In genomic region chr3:58413671-58414070, GRCm38 (mm10) we compare ENCODE assay signal across 8 mouse cellular contexts. TPM values are rescaled to one million over a fixed set of nuclear protein-coding genes. Genes with fewer than 3 reads are reported as not detected.
DNase-seq lines count a peak whose midpoint lies in the region; ATAC-seq and TF ChIP-seq lines count a peak whose summit lies in the region.

No protein-coding gene starts in this region.

- peak overlapping the region; percentile 100; the same call in 1 of the 2 replicates for H3K27ac ChIP-seq in kidney, embryonic 15.5 days
- H3K27ac ChIP-seq in MEL (ENCODE audit: control insufficient read depth, low read depth, low read length), result peak overlapping the region; percentile 90
- no peak overlapping the region for H3K27ac ChIP-seq in hindbrain, embryonic 11.5 days (ENCODE audit: low read depth, low read length)
- H3K27ac ChIP-seq in midbrain, embryonic 14.5 days (replicated peaks; ENCODE audit: low read depth, low read length), result no peak overlapping the region

- H3K79me2 ChIP-seq in MEL (ENCODE audit: control insufficient read depth, insufficient read depth, low read length, poor library complexity), result peaks cover 35% of the 10 kb centered on the region

- H3K9ac ChIP-seq in kidney, embryonic 15.5 days, result peak overlapping the region; percentile 98; the same call in 1 of the 2 replicates
- H3K9ac ChIP-seq in MEL (ENCODE audit: control insufficient read depth, low read depth, low read length, poor library complexity, severe bottlenecking), result peak overlapping the region; percentile 84
- no peak overlapping the region; the same call in 1 of the 2 replicates for H3K9ac ChIP-seq in hindbrain, embryonic 11.5 days (ENCODE audit: low read depth, low read length)
- H3K9ac ChIP-seq in midbrain, embryonic 14.5 days (replicated peaks; ENCODE audit: low read length), result peak overlapping the region; percentile 62

- no peaks in the 10 kb centered on the region for H3K27me3 ChIP-seq in kidney, embryonic 15.5 days
- H3K27me3 ChIP-seq in MEL (ENCODE audit: control insufficient read depth in 1 of 2, insufficient read depth in 2 of 2, low read length in 2 of 2), result no peaks in the 10 kb centered on the region
- no peaks in the 10 kb centered on the region for H3K27me3 ChIP-seq in hindbrain, embryonic 11.5 days (ENCODE audit: control insufficient read depth, insufficient read depth, low read length)
- H3K27me3 ChIP-seq in midbrain, embryonic 14.5 days (ENCODE audit: control insufficient read depth, insufficient read depth, low read length), result no peaks in the 10 kb centered on the region

- no peak for TF ChIP-seq EP300 in MEL (IDR thresholded peaks at IDR 0.05; ENCODE audit: low read depth in 1 of 2, low read length in 2 of 2)

- peak overlapping the region; percentile 95 for H3K4me3 ChIP-seq in kidney, embryonic 15.5 days (replicated peaks)
- H3K4me3 ChIP-seq in MEL (ENCODE audit: control insufficient read depth in 1 of 2, insufficient read depth in 1 of 2, low read depth in 2 of 2, low read length in 2 of 2), result peak overlapping the region; percentile 73 to 98
- H3K4me3 ChIP-seq in hindbrain, embryonic 11.5 days (ENCODE audit: low read depth, low read length), result peak overlapping the region; percentile 98
- H3K4me3 ChIP-seq in midbrain, embryonic 14.5 days (replicated peaks; ENCODE audit: low read depth, low read length), result peak overlapping the region; percentile 99

- H3K36me3 ChIP-seq in kidney, embryonic 15.5 days, result no peaks in the 10 kb centered on the region
- H3K36me3 ChIP-seq in MEL (ENCODE audit: control insufficient read depth in 1 of 2, insufficient read depth in 2 of 2, low read length in 2 of 2), result peaks cover 0 to 4% of the 10 kb centered on the region in 2 experiments; a peak in 2 of 4 replicates
- no peaks in the 10 kb centered on the region for H3K36me3 ChIP-seq in hindbrain, embryonic 11.5 days (ENCODE audit: control insufficient read depth, insufficient read depth, low read length)
- H3K36me3 ChIP-seq in midbrain, embryonic 14.5 days (ENCODE audit: control insufficient read depth, insufficient read depth, low read length), result no peaks in the 10 kb centered on the region

- no peaks in the 10 kb centered on the region for H3K9me3 ChIP-seq in kidney, embryonic 15.5 days (replicated peaks)
- no peaks in the 10 kb centered on the region for H3K9me3 ChIP-seq in MEL (replicated peaks; ENCODE audit: insufficient read depth, low read length)
- H3K9me3 ChIP-seq in hindbrain, embryonic 11.5 days (ENCODE audit: control insufficient read depth, low read length), result no peaks in the 10 kb centered on the region
- no peaks in the 10 kb centered on the region for H3K9me3 ChIP-seq in midbrain, embryonic 14.5 days (ENCODE audit: control insufficient read depth, low read length)

- no peak for TF ChIP-seq CTCF in MEL (IDR thresholded peaks at IDR 0.05 in 2 of 3, conservative IDR thresholded peaks at IDR 0.05 in 1 of 3; ENCODE audit: control insufficient read depth in 1 of 3, insufficient read depth in 1 of 3, low read depth in 2 of 3, low read length in 3 of 3, poor library complexity in 1 of 3, severe bottlenecking in 1 of 3)

- H3K4me1 ChIP-seq in kidney, embryonic 15.5 days, result 0 out of 2 replicates have a peak, but pooled peaks cover 2% of the 10 kb centered on the region
- H3K4me1 ChIP-seq in MEL (ENCODE audit: control insufficient read depth in 1 of 2, insufficient read depth in 2 of 2, low read length in 2 of 2), result no peaks in the 10 kb centered on the region
- no peaks in the 10 kb centered on the region for H3K4me1 ChIP-seq in hindbrain, embryonic 11.5 days (replicated peaks; ENCODE audit: control insufficient read depth, insufficient read depth, low read length)
- H3K4me1 ChIP-seq in midbrain, embryonic 14.5 days (ENCODE audit: control insufficient read depth, insufficient read depth, low read length), result peaks cover 13% of the 10 kb centered on the region

- H3K4me2 ChIP-seq in kidney, embryonic 15.5 days, result peak overlapping the region; percentile 71
- H3K4me2 ChIP-seq in hindbrain, embryonic 11.5 days (replicated peaks; ENCODE audit: low read depth, low read length), result peak overlapping the region; percentile 31
- peak overlapping the region; percentile 98 for H3K4me2 ChIP-seq in midbrain, embryonic 14.5 days (ENCODE audit: low read length)

- no peak for DNase-seq in kidney, adult 11 months
- DNase-seq in MEL (ENCODE audit: low read depth, low spot score), result peak; percentile 61
- peak; percentile 10 for DNase-seq in hindbrain, embryonic 11.5 days (ENCODE audit: low spot score)
- DNase-seq in midbrain, embryonic 14.5 days, result no peak
- no peak for DNase-seq in left cerebral cortex, adult 11 months (ENCODE audit: low spot score)
- no peak for DNase-seq in layer of hippocampus, postnatal 36 days

- ATAC-seq in kidney, embryonic 15.5 days (replicated peaks; ENCODE audit: low FRiP score), result no peak
- ATAC-seq in hindbrain, embryonic 11.5 days (ENCODE audit: low FRiP score), result no peak
- ATAC-seq in midbrain, embryonic 14.5 days (ENCODE audit: low FRiP score, low TSS enrichment), result no peak
- ATAC-seq in frontal cortex, adult (ENCODE audit: low TSS enrichment), result no peak

- 41% methylated on average over 5 of the region's 5 CpGs for WGBS in kidney, embryonic 15.5 days
- WGBS in hindbrain, embryonic 11.5 days, result 54% methylated on average over 5 of the region's 5 CpGs
- WGBS in midbrain, embryonic 14.5 days, result 47% methylated on average over 5 of the region's 5 CpGs

- TF ChIP-seq POLR2A in MEL (IDR thresholded peaks at IDR 0.05; ENCODE audit: control insufficient read depth in 1 of 2, insufficient read depth in 1 of 2, low read depth in 1 of 2, low read length in 2 of 2, poor library complexity in 1 of 2), result no peak

- TF ChIP-seq RAD21 in MEL (IDR thresholded peaks at IDR 0.05; ENCODE audit: low read depth, low read length), result no peak

TF ChIP-seq in MEL, 35 proteins besides CTCF, POLR2A, EP300 and RAD21:
- TF ChIP-seq USF2 (IDR thresholded peaks at IDR 0.05; ENCODE audit: borderline replicate concordance in 1 of 2, insufficient read depth in 1 of 2, low read depth in 1 of 2, low read length in 2 of 2) (no peak), MAFK (IDR thresholded peaks at IDR 0.05; ENCODE audit: borderline replicate concordance, low read depth, low read length) (no peak), ZKSCAN1 (IDR thresholded peaks at IDR 0.05; ENCODE audit: low read depth, low read length) (no peak), HCFC1 (IDR thresholded peaks at IDR 0.05; ENCODE audit: low read depth, low read length) (no peak), GATA1 (IDR thresholded peaks at IDR 0.05; ENCODE audit: low read depth, low read length) (no peak)

RNA-seq across cellular contexts. Expression of gene Tsc22d2, which starts 0.8 kb away (rescaled TPM):
- polyA plus RNA-seq in kidney, embryonic 15.5 days (2015; fragmentation: Nextera tagmentation; extraction: Ambion mirVana), result 10.0 and 10.3 TPM in 2 replicates
- 10.7 and 10.9 TPM in 2 replicates for total RNA-seq in MEL (2012; rRNA removed)
- 10 to 100 TPM in 1 of 2 experiments, not detected in 1; 13.3 TPM for polyA plus RNA-seq in MEL (2012; ENCODE audit: insufficient read depth in 1 of 2, insufficient read length in 2 of 2, low read depth in 1 of 2, low replicate concordance in 2 of 2, missing spikeins in 1 of 2)
- polyA plus RNA-seq in hindbrain, embryonic 11.5 days (2014; fragmentation: Nextera tagmentation; extraction: Ambion mirVana), result 11.6 and 14.8 TPM in 2 replicates
- 14.5 and 14.6 TPM in 2 replicates for polyA plus RNA-seq in midbrain, embryonic 14.5 days (2014; fragmentation: Nextera tagmentation; extraction: Ambion mirVana)
- 10 to 100 TPM; 40.0 to 44.7 TPM for total RNA-seq in layer of hippocampus, postnatal 36 days (2021)

Comparison
In these comparisons a context has a peak if more than half of its experiments do, and no peak if none do; other contexts are left out.
1. H3K27ac ChIP-seq: peak in kidney, embryonic 15.5 days (single experiment) and MEL (single experiment); none in hindbrain, embryonic 11.5 days (single experiment) and midbrain, embryonic 14.5 days (single experiment).
2. H3K4me2 ChIP-seq: peak in every context shown above with its lines; median percentile 98 in midbrain, embryonic 14.5 days; 71 in kidney, embryonic 15.5 days; 31 in hindbrain, embryonic 11.5 days.
3. DNase-seq: peak in MEL (single experiment) and hindbrain, embryonic 11.5 days (single experiment); none in kidney, adult 11 months (single experiment), midbrain, embryonic 14.5 days (single experiment), left cerebral cortex, adult 11 months (single experiment) and layer of hippocampus, postnatal 36 days (0 of 2).
4. Peak in every context shown above with its lines, with median percentiles within 50 percentile points of each other: H3K4me3 ChIP-seq.